Mouse (Mus musculus): ENCODE data around the gene Wdr24.
A peak's percentile ranks its signal among the peaks of the same experiment; 100 is the strongest.
"Not testable (repeated sequence)": the region's sequence is repeated elsewhere in the genome, so short reads cannot be mapped to it uniquely, and the experiment has no call there.

Wdr24 gene

DNA sequence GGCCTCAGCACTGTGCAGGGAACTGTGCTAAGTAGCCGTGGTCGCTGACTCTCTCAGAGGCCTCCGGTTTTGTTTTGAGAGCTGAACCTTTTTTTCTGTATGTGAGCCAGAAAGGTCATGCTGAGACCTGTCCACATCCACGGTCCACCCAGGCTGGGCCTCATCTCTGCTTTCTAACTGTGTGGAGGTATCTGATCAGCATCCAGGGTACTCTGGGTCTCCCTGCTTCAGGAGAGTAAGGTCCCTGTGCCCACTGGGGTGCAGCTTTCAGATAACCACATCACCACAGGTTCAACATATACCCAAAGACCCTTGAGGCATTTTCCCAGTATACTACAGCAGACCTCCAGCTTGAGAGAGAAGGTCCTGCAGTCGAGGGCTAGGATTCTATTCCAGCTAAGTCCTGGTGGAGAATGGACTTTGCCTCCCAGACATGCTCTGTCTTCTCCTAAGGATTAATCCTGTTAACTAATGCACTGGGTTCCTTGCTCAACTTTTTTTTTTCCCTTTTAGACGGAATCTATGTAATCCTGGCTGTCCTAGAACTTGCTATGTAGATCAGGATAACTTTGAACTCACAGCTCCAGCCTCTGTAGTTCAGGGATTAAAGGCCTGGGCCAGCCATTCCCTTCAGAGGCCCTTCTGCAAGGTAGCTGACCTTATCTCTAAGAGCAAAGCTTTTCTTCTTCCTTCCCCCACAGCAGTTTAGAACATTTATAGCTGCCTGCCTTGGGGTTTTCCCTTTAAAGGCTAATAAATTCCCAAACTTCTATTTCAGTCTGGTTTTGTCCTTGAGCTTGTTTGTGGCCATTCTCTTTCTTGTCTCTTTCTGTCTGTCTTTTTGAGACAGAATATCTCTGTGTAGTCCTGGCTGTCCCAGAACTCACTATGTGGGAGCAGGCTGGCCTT is 38.5 kb downstream of the Wdr24 start:
- DNase-seq: no peak

DNA sequence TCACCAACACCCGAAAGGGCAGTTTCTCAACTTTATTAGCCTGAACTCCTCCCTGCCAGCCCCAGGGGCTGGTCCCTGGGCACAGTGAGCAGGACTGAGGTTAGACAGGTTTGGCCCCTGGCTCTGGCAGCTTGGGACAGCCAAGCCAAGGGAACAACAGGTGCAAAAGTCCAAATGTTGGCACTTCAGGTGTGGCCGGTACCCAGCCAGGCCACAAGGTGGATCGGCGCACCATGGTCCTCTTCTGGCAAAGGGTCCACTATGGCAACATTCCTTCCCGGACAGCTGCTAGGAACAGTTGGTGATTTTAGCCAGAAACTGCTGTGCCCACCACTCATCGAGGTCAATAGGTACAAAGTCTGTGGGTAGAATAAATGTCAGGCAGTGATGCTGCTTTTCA is 40.3 kb downstream of the Wdr24 start:
- DNase-seq: no peak

DNA sequence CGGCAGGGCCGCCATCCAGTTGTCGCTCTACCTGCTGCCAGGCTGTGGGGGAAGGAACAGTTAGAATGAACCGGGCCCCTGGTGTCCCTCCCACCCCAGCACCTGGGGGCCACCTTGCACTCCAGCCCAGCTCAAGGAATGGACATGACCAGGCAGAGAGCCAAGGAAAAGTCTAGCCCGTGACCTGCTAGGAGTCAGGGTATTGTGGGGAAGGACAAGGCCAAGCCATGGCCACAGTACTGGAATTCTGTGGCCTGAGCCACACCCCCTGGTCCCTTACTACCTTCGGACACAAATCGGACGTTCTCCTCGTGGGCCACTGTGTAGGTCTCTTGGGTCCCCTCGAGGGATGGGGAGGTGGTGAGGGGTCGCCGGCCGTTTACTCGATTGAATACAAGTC is 40.9 kb downstream of the Wdr24 start:
- DNase-seq: no peak

DNA sequence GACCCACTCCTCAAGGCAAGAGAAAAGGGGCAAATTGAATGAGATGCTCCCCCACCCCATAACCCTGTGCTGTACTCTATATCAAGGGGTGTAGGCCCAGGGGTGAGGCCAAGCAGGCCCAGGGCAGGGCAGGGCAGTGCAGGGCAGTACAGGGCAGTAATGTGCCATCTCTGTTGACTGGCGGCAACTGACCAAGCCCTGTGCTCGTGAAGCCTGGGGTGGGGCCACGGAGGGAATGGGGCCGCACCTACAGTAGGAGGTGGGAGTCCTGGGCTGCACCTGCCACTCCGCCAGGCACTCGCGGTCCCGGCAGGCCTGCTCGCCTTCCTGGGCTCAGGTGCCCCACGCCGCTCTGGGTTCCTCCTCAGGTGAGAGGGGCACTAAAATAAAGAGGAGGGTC is 41.9 kb downstream of the Wdr24 start:
- no peak for DNase-seq

DNA sequence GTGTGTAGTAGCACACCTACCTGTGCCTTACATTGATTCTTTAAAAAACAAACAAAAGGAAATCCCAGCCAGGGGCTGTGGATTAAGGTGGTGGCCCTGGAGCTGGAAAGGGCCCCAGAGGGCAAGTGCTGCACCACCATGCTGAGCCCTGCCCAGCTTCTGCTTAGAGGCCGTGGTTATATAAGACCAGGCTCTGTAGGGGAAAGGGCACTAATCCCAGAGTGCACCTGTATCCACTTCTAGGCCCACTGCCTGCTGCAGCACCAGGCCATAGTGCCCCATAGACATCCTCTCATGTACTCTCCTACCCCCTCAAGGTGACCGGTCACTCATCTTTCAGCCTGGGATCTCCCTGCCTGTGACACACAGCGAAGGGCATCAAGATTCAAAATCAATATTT is 42.7 kb downstream of the Wdr24 start:
- no peak for DNase-seq

DNA sequence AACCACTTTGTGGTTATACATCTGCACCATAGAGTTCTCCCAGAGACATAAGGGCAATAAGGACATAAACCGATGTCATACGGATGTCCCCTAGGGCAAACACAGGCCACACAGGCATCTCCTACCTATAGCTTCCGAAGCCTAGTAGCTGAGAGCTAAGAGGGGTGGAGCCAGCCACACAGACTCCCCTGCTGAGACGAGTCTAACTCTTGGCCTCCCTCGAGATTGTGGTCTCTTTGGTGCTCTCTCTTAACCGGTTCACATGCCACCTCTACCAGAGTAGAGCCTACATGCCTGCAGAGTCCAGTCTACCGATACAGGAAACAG is 44.0 kb downstream of the Wdr24 start:
- peak; percentile 30 for DNase-seq

DNA sequence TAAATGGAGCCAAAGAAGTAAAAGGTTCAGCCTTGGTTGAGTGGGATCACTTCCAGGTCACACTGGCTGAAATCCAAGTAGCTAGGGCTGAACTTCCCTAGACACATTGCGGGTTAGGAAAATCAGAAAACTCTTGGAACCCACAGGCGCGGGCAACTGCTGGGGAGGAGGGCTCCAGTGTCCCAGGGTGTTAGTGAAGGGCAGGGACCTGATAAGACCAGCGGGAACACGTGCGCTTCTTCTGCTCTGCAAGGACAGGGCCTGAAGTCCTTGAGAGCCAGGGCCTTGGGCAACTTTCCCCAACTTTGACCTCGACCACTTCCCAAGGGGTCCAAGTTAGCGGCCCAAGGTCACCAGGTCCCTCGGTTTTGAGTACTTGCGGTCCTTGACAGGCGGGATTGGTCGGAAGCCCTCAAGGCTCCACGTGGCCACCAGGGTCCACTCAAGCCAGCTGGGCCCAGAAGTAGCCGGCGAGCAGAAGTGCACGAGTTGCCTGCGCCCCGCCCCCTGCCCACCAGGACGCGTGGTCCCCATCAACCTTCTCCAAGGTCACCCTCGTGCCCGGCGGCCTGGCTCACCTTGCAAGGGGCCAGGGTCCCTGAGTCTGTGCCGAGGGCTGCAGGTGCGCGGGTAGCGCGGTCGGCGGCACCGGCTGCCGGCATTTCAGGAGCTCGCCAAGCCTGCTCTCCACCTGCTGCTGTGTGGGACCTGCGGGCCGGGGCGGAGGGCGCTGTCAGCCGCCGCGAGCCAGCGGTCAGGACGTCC is 44.6 kb downstream of the Wdr24 start:
- peak; percentile 45 for DNase-seq

DNA sequence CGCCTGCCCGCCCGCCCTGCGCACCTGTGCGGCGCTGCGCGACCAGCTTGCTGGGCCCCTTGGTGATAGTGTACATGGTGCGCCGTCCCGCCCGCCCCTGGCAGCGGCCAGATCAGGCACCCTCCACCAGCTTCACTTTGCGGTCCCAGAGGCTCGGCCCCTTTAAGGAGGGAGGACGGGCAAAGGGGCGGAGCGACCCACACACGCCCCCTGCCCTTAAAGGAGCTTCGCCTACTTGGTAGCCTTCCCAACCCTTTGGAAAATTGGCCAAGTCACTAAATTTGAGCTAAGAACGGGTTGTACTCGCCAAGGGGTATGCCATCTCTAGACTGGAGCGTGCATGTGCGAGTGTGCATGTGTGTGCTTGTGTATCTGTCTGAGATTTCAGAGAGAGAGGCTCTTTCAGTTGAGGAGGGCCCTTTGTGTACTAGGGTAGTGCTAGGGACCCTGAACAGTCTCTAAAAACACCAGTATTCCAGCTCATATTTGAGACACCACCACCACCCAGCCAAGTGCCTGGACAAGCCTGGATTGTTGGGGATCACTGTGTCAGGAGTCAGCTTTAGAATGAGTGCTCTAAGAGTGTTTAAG is 45.3 kb downstream of the Wdr24 start, which contains the start of gene Mcrip2:
TSS of gene Mcrip2 (minus strand) at position 164 of the 591 bp plus-strand sequence.
- DNase-seq: peak; percentile 80

DNA sequence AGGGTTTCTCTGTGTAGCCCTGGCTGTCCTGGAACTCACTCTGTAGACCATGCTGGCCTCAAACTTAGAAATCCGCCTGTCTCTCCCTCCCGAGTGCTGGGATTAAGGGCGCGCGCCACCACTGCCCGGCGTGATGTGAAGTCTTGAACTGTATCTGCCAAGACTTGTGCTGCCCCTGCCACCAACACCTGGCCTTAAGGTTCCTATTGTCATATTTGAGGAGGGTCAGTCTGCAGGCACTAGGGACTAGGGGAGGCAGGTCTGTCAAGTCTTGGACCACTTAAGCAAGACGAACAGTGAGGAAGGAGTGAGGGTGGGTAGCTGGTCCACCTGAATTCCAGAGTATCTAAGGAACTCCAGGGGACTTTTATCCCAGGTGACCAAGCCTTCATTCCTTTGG is 46.1 kb downstream of the Wdr24 start:
- no peak for DNase-seq

DNA sequence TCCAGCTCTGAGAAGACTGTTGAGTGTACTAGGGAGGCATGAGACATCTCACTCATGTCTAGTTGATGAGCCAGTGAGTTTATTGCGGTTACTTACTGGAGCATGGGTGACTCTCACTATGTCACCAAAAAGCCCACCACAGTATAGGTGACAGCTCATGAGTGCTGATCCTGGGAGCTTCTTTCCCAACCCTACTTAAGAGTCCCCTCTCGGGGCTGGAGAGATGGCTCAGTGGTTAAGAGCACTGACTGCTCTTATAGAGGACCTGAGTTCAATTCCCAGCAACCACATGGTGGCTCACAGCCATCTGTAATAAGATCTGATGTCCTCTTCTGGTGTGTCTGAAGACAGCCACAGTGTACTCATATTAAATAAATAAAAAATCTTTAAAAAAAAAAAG is 46.5 kb downstream of the Wdr24 start:
- no peak for DNase-seq

DNA sequence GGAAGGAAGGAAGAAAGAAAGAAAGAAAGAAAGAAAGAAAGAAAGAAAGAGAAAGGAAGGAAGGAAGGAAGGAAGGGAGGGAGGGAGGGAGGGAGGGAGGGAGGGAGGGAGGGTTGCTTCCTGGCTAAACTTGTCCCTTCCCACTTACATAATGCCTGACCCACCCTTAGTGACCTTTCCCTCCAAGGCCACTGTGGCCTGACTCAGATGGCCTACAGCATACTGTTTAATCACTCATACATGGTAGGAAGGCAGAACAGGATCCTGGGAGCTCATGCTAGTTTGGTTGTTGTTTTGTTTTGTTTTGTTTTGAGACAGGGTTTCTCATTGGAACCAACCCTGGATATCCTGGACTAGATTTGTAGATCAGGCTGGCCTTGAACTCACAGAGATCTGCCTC is 48.1 kb downstream of the Wdr24 start:
- not testable (repeated sequence) for DNase-seq

DNA sequence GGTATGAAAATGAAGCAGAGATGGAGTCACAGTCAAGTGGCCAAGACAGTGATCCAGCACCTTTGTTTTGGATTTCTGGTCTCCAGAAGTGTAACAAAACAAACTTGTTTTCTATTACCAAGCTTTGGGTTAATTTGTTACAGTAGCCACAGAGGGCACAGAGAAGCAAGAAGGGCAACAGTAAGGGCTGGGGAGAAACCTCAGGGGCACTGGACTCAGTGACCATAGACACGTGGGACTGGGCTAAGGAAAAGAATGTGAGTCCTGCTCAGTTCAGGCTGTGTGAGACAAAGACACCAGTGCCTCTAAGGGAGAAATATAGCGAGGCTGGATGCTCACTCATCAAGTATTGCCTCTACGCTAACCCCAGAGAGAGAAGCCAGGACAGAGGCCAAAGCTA is 49.2 kb downstream of the Wdr24 start:
- DNase-seq: no peak

DNA sequence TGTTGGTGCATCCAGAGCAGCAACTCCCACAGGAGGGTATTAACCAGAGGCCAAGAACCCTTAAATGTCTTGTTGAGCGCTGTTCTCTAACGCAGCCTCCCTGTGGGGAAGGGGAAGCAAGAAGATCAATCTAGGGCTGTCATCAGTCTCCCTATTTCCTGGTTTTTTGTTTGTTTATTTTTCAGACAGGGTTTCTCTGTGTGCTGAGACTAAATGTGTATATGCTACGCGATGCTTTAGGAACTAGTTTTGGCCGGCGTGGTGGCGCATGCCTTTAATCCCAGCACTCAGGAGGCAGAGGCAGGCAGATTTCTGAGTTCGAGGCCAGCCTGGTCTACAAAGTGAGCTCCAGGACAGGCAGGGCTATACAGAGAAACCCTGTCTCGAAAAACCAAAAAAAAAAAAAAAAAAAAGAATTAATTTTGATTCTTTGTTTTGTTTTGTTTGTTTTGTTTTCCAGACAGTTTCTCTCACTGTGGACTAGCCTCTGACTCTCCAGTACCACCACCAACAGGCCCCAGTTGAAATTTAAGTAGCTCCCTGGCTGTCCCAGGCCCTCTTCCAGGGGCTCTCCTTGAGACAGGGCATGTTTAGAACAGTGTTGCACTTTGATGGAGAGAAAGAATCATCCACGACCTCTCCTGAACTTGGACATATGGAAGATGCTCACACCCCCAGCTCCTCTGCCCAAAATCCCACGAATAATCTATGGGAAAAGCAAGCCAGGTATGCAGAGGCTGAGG is 50.1 kb downstream of the Wdr24 start:
- DNase-seq: no peak

DNA sequence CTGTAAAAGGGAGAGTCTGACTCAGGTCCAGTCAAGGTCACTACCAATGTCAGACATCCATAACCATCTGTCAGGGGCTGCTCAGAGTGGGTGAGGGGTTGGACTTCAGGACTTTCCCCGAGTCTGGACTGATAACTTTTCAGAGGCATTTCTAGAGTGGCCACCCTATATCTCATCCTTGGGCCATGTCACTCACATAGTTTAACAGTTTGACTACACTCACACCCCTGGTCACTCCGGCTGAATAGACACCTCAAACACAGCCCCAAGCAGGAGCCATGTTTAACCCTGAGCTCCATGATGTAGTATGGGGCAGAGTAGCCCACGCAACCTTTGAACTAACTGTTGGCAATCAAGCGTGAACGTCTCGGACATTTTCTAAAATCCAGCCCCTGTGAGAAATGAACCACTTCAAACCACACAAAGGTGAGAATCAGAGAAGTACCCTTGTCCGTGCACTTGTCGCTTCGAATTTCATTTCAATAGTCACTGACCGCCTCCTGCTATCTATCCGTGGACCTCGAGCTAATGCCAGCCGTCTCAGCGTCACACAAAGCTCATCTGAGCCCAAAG is 50.8 kb downstream of the Wdr24 start:
- no peak for DNase-seq

DNA sequence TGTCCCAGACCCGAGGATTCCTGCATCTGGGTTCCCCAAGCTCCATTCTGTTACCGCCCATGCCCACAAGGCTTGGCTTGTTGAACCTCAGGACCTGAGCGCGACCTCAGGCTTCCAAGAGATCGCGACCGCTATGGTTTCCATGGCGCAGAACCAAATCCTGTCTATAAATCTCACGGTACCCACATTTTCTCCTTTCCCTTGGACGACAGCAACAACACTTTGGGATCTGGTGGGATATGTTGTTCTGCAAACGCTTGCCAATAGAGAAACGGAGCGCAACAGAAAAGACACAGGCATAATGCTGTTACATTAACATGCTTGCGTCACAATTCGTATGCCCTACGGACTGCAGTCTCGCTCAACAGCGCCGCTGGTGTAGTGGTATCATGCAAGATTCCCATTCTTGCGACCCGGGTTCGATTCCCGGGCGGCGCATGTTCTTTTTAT is 51.3 kb downstream of the Wdr24 start, which contains the start of gene Mettl26:
TSS of gene Mettl26 (plus strand) at position 354 of the 450 bp plus-strand sequence.
- peak; percentile 95 for DNase-seq

DNA sequence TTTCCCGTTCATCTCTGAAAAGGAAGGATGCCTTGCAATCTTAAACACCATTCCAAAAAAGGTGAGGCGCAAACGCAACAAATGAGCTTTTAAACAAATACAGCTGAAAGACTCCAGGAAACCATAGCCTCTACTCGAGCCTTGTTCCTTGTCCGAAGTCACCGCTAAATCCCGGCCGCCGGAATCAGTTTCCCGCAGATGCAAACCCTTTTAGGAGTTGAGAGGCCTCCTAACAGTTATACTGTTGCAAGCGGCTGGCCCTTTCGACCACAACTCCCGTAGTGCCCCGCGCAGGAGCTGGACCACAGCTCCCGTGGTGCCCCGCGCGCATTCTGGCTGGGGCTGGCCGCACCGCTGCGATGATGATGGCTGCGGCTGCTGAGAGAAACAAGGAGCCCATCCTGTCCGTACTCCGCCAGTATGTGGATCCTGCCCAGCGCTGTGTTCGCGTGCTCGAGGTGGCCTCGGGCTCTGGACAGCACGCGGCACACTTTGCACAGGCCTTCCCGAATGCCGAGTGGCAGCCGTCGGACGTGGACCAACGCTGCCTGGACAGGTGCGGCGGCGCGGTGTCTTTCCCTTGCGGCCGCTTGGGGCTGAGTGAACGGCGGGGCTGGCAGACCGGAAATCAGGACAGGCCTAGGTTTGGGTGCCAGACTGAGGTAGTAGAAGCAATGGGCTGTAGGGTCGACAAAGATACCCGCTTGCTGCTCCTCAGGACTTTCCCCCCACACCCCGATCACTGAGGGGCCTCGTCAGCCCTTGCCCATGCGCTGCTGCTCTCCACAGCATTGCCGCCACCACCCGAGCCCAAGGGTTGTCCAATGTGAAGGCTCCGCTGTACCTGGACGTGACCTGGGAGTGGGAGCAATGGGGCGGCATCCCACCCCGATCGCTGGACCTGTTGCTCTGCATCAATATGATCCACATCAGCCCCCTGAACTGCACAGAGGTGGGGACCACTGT is 52.0 kb downstream of the Wdr24 start:
- peak; percentile 91 for DNase-seq

DNA sequence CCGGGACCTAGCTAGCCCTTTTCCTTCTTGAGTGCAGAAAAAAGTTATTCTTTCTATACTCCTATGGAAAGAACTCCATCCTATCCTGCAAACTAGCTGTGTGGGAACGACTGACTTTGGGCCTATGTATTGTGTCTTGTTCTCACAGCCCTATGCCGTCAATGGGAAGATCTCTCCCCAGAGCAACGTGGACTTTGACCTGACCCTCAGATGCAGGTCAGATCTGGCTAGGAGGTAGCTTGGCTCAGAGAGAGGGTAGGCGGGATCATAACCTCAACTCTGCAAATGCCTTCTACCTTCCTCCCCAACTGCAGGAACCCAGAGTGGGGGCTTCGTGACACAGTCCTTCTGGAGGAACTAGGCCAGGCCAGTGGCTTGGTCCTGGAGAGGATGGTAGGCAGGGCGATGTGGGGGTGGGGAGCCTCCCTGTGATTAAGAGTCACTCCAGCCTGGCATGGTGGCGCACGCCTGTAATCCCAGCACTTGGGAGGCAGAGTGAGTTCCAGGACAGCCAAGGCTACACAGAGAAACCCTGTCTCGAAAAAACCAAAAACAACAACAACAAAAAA is 53.0 kb downstream of the Wdr24 start:
- DNase-seq: peak; percentile 27

DNA sequence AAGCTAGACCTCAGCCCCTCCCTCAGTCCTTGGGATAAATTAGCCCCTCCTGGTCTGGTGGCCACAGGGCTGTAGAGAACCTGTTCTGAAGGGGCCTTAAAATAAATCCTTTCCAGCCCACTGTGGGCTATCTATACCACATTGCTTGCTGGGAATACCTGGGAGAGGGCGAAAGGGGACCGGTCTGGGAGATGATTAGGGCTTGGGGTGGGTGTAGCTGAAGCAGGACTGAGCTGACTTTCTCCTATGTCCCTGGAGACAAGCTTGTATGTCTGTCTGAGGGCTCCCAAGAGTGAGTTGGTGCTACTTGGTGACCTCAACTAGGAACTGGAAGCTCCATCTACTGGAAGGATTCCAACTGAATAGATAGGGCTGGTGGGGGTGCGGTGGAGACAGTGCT is 53.6 kb downstream of the Wdr24 start:
- no peak for DNase-seq

DNA sequence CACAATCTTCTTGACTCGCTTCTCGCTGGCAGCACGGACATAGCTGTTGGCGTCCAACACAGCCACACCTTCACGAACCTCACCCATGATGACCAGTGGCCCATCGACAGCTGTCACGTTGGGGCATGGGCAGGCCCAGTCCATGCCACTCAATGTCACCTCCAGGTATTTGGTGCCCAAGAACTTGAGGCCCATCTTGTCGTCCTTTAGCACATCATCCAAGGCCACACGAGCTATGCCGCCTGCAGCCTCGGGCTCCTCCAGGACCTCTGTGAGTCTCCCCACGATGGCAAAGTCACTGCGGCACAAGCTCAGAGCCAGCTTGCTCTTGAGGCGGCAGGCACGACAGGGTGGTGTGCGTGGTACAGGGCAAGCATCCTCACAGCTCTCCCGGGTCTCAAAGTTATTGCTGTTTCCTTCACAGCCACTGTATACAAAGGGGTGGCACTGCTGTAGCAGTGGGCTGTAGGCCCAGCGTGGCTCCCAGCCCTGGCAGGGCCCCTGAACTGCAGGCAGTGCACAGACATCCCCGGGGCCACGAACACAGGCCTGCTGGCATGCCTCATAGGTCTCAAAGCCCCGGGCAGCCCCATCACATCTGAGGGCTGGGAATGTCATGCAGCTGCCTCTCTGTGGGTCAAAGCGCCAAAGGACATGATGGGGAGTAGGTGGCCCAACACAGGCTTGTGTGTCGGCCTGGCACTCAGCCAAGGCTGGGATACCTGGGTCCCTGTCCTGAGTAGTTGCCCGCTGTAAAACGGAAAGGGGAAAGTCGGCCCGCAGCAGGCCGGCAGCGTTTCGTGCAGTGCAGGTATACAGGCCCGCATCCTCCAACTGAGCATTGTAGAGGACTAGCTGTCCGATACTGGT is 54.5 kb downstream of the Wdr24 start:
- no peak for DNase-seq

All from liver (tissue).